Mouse (Mus musculus) forebrain, embryonic 12.5 days (tissue): ENCODE data around the gene Gm10428. TPM values are rescaled to one million over a fixed set of nuclear protein-coding genes. Genes with fewer than 3 reads are reported as not detected.

Source experiments
- polyA plus RNA-seq: library from polyadenylated mRNA; unstranded; fragments of >200 nt; fragmentation: Nextera tagmentation; extraction: Ambion mirVana; gene quantifications from 2 replicates; pipeline ENCODE4 v1.2.1, GENCODE M21; 2016

Gm10428 gene
- polyA plus RNA-seq, 1 experiment from 2014 or later: not detected

Other genes starting within 250 kb of the Gm10428 start
- gene Cenpv, start 213.8 kb upstream of the Gm10428 start, polyA plus RNA-seq: 85.7 and 90.0 TPM in 2 replicates
- 3,704 and 3,828 TPM in 2 replicates for gene Ubb, start 201.9 kb upstream of the Gm10428 start, polyA plus RNA-seq
- 6.4 and 7.3 TPM in 2 replicates for gene Trpv2, start 178.6 kb upstream of the Gm10428 start, polyA plus RNA-seq
- 12.6 and 15.1 TPM in 2 replicates for gene Lrrc75a, start 104.6 kb upstream of the Gm10428 start, polyA plus RNA-seq
- 36.8 and 38.1 TPM in 2 replicates for gene Mmgt2, start 104.4 kb upstream of the Gm10428 start, polyA plus RNA-seq
- gene Zfp287, start 21.2 kb upstream of the Gm10428 start, polyA plus RNA-seq: 20.5 and 21.1 TPM in 2 replicates
- 31.9 and 33.6 TPM in 2 replicates for gene Zfp286, start 36.4 kb downstream of the Gm10428 start, polyA plus RNA-seq
- 4.4 and 5.3 TPM in 2 replicates for gene Trim16, start 67.1 kb downstream of the Gm10428 start, polyA plus RNA-seq
- gene Fbxw10, start 94.0 kb downstream of the Gm10428 start, polyA plus RNA-seq: 0.24 and 0.62 TPM in 2 replicates
- 41.3 and 42.2 TPM in 2 replicates for gene Tvp23b, start 126.4 kb downstream of the Gm10428 start, polyA plus RNA-seq
- not detected in 2 replicates for gene Cdrt4, start 198.1 kb downstream of the Gm10428 start, polyA plus RNA-seq